9 mouse cellular contexts compared by ENCODE assay signal in genomic region chr4:141721961-141722360, GRCm38 (mm10). TPM values are rescaled to one million over a fixed set of nuclear protein-coding genes. Genes with fewer than 3 reads are reported as not detected.
DNase-seq lines count a peak whose midpoint lies in the region; ATAC-seq lines count a peak whose summit lies in the region.
"Had no signal": no experiment of that assay in that cellular context is flagged by ENCODE, and none has a peak within 500 bp of the region (broad histone marks: within the 10 kb centered on the region; RNA-seq: fewer than 3 reads in every experiment).

No protein-coding gene starts in this region.

- H3K4me3 ChIP-seq in heart, embryonic 11.5 days (ENCODE audit: low read depth, low read length) = peak overlapping the region; percentile 92
- peak overlapping the region; percentile 94 for H3K4me3 ChIP-seq in hindbrain, embryonic 16.5 days (ENCODE audit: low read length)
- peak overlapping the region; percentile 67 for H3K4me3 ChIP-seq in macrophage (ENCODE audit: inconsistent target)

- no peak for DNase-seq in heart, adult 9 months (ENCODE audit: low spot score in 2 of 2)
- peak; percentile 82 for DNase-seq in adipocyte (ENCODE audit: low spot score)
- no peak for DNase-seq in adrenal gland, postnatal 14 days
- no peak for DNase-seq in thymus, postnatal 10 days (ENCODE audit: low spot score in 2 of 2)
- DNase-seq in thymus, postnatal 25 days = no peak

- H3K27ac ChIP-seq in heart, embryonic 11.5 days (ENCODE audit: low read depth, low read length) = no peak overlapping the region
- no peak overlapping the region for H3K27ac ChIP-seq in hindbrain, embryonic 16.5 days (ENCODE audit: low read depth, low read length)
- peak overlapping the region; percentile 84 for H3K27ac ChIP-seq in macrophage

- no peaks in the 10 kb centered on the region for H3K27me3 ChIP-seq in heart, embryonic 11.5 days (ENCODE audit: control insufficient read depth, insufficient read depth, low read length)
- H3K27me3 ChIP-seq in hindbrain, embryonic 16.5 days (replicated peaks; ENCODE audit: control insufficient read depth, insufficient read depth, low read length) = no peaks in the 10 kb centered on the region

- H3K9me3 ChIP-seq in heart, embryonic 11.5 days (replicated peaks; ENCODE audit: control insufficient read depth, low read length) = peaks cover 3% of the 10 kb centered on the region; the same call in 1 of the 2 replicates
- H3K9me3 ChIP-seq in hindbrain, embryonic 16.5 days (ENCODE audit: control insufficient read depth, low read length) = no peaks in the 10 kb centered on the region

- H3K9ac ChIP-seq in heart, embryonic 11.5 days (ENCODE audit: low read depth, low read length) = peak overlapping the region; percentile 96
- H3K9ac ChIP-seq in hindbrain, embryonic 16.5 days (ENCODE audit: low read depth, low read length) = no peak overlapping the region

- H3K79me2 ChIP-seq in macrophage (ENCODE audit: inconsistent target) = peaks cover 58% of the 10 kb centered on the region

- H3K4me1 ChIP-seq in heart, embryonic 11.5 days (ENCODE audit: control insufficient read depth, insufficient read depth, low read length) = peaks cover 23% of the 10 kb centered on the region
- peaks cover 15% of the 10 kb centered on the region for H3K4me1 ChIP-seq in hindbrain, embryonic 16.5 days (ENCODE audit: control insufficient read depth, insufficient read depth, low read depth, low read length)

- peaks cover 5% of the 10 kb centered on the region; the same call in 1 of the 2 replicates for H3K36me3 ChIP-seq in heart, embryonic 11.5 days (ENCODE audit: control insufficient read depth, insufficient read depth, low read length)
- H3K36me3 ChIP-seq in hindbrain, embryonic 16.5 days (ENCODE audit: control insufficient read depth, insufficient read depth, low read length) = no peaks in the 10 kb centered on the region
- H3K36me3 ChIP-seq in macrophage (ENCODE audit: inconsistent target) = no peaks in the 10 kb centered on the region

- no peak for ATAC-seq in heart, embryonic 11.5 days (replicated peaks; ENCODE audit: insufficient number of reproducible peaks, low FRiP score, low TSS enrichment)
- ATAC-seq in hindbrain, embryonic 16.5 days = no peak
- ATAC-seq: inflammation-experienced regulatory T-cells, adult 6 months had no signal

- peak overlapping the region; percentile 85 for H3K4me2 ChIP-seq in heart, embryonic 11.5 days
- H3K4me2 ChIP-seq in hindbrain, embryonic 16.5 days (ENCODE audit: low read length) = peak overlapping the region; percentile 83

- 55% methylated on average over 6 of the region's 6 CpGs for WGBS in heart, embryonic 11.5 days (ENCODE audit: insufficient replicate concordance)
- 68% methylated on average over 6 of the region's 6 CpGs for WGBS in hindbrain, embryonic 16.5 days
- 15% methylated on average over 6 of the region's 6 CpGs for WGBS in macrophage (ENCODE audit: missing documents)

RNA-seq across cellular contexts. Expression of gene Ddi2, which starts 1.3 kb away (rescaled TPM):
- polyA plus RNA-seq in heart, embryonic 11.5 days (2014; fragmentation: Nextera tagmentation; extraction: Ambion mirVana) = 13.5 and 13.7 TPM in 2 replicates
- polyA plus RNA-seq in hindbrain, embryonic 16.5 days (2015; fragmentation: Nextera tagmentation; extraction: Ambion mirVana) = 11.0 and 12.6 TPM in 2 replicates
- 100 to 1,000 TPM in 3 of 26 experiments, 10 to 100 TPM in 22, 1 to 10 TPM in 1; 9.4 to 105 (median 37.6) TPM for total RNA-seq in macrophage (2018; cell fraction: chromatin; rRNA removed)
- 10 to 100 TPM; 17.7 to 56.8 (median 37.1) TPM for total RNA-seq in macrophage (2018; cell fraction: cytosol; rRNA removed)
- total RNA-seq in macrophage (2018; cell fraction: nucleus; rRNA removed) = 10 to 100 TPM; 15.4 to 88.8 (median 34.8) TPM
- polyA plus RNA-seq in macrophage (2018) = 32.2 to 37.7 TPM (median 33.4 TPM) in 3 replicates
- 56.0 and 65.2 TPM in 2 replicates for total RNA-seq in adrenal gland, postnatal 14 days (2021)

RNA-seq across cellular contexts. Expression of gene Agmat, which starts 24.5 kb away (rescaled TPM):
- polyA plus RNA-seq in heart, embryonic 11.5 days (2014; fragmentation: Nextera tagmentation; extraction: Ambion mirVana) = 0.80 and 1.0 TPM in 2 replicates
- 0.29 TPM in 1 of 2 replicates, not detected in the other for polyA plus RNA-seq in hindbrain, embryonic 16.5 days (2015; fragmentation: Nextera tagmentation; extraction: Ambion mirVana)
- not detected for total RNA-seq in macrophage (2018; cell fraction: chromatin; rRNA removed)
- total RNA-seq in macrophage (2018; cell fraction: cytosol; rRNA removed) = not detected
- total RNA-seq in macrophage (2018; cell fraction: nucleus; rRNA removed) = not detected
- not detected in 3 replicates for polyA plus RNA-seq in macrophage (2018)
- total RNA-seq in adrenal gland, postnatal 14 days (2021) = 13.4 and 32.2 TPM in 2 replicates
- polyA plus RNA-seq: inflammation-experienced regulatory T-cells, adult 6 months had no signal

RNA-seq across cellular contexts. Expression of gene Rsc1a1, which starts 36.6 kb away (rescaled TPM):
- 1.5 TPM in 1 of 2 replicates, not detected in the other for polyA plus RNA-seq in heart, embryonic 11.5 days (2014; fragmentation: Nextera tagmentation; extraction: Ambion mirVana)
- polyA plus RNA-seq in hindbrain, embryonic 16.5 days (2015; fragmentation: Nextera tagmentation; extraction: Ambion mirVana) = 0.32 TPM in 1 of 2 replicates, not detected in the other
- total RNA-seq in macrophage (2018; cell fraction: chromatin; rRNA removed) = 10 to 100 TPM in 19 of 26 experiments, 1 to 10 TPM in 7; 2.2 to 51.7 (median 19.7) TPM
- total RNA-seq in macrophage (2018; cell fraction: cytosol; rRNA removed) = 10 to 100 TPM in 1 of 26 experiments, 1 to 10 TPM in 24, under 1 TPM in 1; 0.75 to 11.8 (median 5.1) TPM
- 10 to 100 TPM in 16 of 26 experiments, 1 to 10 TPM in 9, under 1 TPM in 1; 0.99 to 31.2 (median 14.4) TPM for total RNA-seq in macrophage (2018; cell fraction: nucleus; rRNA removed)
- polyA plus RNA-seq in macrophage (2018) = 4.2 to 8.9 TPM in 2 of 3 replicates, not detected in the other
- total RNA-seq in adrenal gland, postnatal 14 days (2021) = 1.5 and 3.3 TPM in 2 replicates
- polyA plus RNA-seq: inflammation-experienced regulatory T-cells, adult 6 months had no signal

RNA-seq across cellular contexts. Expression of gene Plekhm2, which starts 57.3 kb away (rescaled TPM):
- 3.5 and 3.9 TPM in 2 replicates for polyA plus RNA-seq in heart, embryonic 11.5 days (2014; fragmentation: Nextera tagmentation; extraction: Ambion mirVana)
- 6.5 and 6.7 TPM in 2 replicates for polyA plus RNA-seq in hindbrain, embryonic 16.5 days (2015; fragmentation: Nextera tagmentation; extraction: Ambion mirVana)
- 100 to 1,000 TPM; 143 to 432 (median 230) TPM for total RNA-seq in macrophage (2018; cell fraction: chromatin; rRNA removed)
- total RNA-seq in macrophage (2018; cell fraction: cytosol; rRNA removed) = 10 to 100 TPM; 31.1 to 84.7 (median 52.3) TPM
- total RNA-seq in macrophage (2018; cell fraction: nucleus; rRNA removed) = 100 to 1,000 TPM in 23 of 26 experiments, 10 to 100 TPM in 3; 82.0 to 320 (median 157) TPM
- polyA plus RNA-seq in macrophage (2018) = 44.8 to 76.0 TPM (median 74.2 TPM) in 3 replicates
- 37.3 and 48.5 TPM in 2 replicates for total RNA-seq in adrenal gland, postnatal 14 days (2021)
